Mouse (Mus musculus) megakaryocyte, embryonic 14.5 days (primary cell): ENCODE measurements around the gene Evc2. TPM values are rescaled to one million over a fixed set of nuclear protein-coding genes. Genes with fewer than 3 reads are reported as not detected.

Source experiments
- H3K27me3 ChIP-seq: replicated peaks from 2 replicates; pipeline ENCODE3; 2012; ENCODE audit warnings: inconsistent platforms
- H3K36me3 ChIP-seq: replicated peaks from 2 replicates; pipeline ENCODE3; 2012; ENCODE audit warnings: low read length, inconsistent platforms, mixed read lengths
- H3K4me1 ChIP-seq: 2 replicates; pipeline ENCODE4 v1.6.1; 2012; ENCODE audit warnings: inconsistent platforms
- H3K4me3 ChIP-seq: replicated peaks from 2 replicates; pipeline ENCODE3; 2012; ENCODE audit warnings: moderate library complexity, mild to moderate bottlenecking, inconsistent platforms
- H3K9me3 ChIP-seq: 2 replicates; pipeline ENCODE4 v1.6.1; 2012; ENCODE audit warnings: inconsistent platforms
- FLI1 ChIP-seq: IDR thresholded peaks from 2 replicates; pipeline ENCODE4 v1.6.1; 2012; ENCODE audit warnings: low read length, inconsistent platforms, mixed read lengths
- GATA1 ChIP-seq: IDR thresholded peaks from 3 replicates; pipeline ENCODE4 v1.6.1; 2012; ENCODE audit warnings: mixed read lengths, low read length, inconsistent platforms, borderline replicate concordance
- polyA plus RNA-seq: library from polyadenylated mRNA; stranded (reverse); fragments of >175 nt; gene quantifications from 2 replicates; pipeline ENCODE4 v1.2.3, GENCODE M21; 2012; ENCODE audit warnings: low replicate concordance; ENCODE audit not compliant: insufficient read depth

The Evc2 gene
- polyA plus RNA-seq, 1 experiment: 0.70 TPM

DNA sequence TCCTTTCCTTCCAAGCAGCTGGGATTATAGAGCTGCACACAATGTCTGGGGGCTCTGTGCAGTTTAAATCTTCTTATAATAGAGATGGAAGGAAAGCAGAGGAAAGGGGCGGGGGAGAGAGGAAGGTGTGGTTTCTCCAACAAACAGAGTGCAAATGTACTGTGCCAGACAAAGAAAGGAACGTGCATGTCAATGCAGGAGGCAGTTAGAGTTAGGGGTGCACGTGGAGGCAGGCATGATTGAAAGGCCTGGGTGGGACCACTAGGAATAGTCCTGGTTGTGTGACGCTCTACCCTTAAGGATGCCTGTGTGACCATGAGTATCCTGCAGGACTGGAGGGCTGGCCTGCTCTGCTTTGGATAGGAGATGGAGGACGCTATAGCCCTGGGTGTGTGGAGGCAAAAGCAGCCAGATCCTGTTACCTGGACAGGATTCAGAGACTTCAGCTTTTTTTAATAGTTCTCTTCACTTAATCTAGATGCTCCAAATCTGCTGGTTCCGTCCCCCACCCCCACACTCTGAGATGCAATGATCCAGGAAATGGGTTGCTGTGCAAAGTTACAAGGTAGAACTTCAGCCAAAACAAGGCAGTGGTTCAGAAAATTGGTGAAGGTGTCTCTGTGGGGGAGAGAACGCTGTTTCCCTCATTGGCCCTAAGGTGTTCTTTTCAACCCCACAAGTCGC, 7.7 kb upstream of the Evc2 start:
- peaks cover 5% of the 10 kb centered on the region for H3K27me3 ChIP-seq
- H3K36me3 ChIP-seq: no peaks in the 10 kb centered on the region
- H3K9me3 ChIP-seq: peaks cover 12% of the 10 kb centered on the region
- no peak overlapping the region for H3K4me3 ChIP-seq
- H3K4me1 ChIP-seq: no peaks in the 10 kb centered on the region
- TF ChIP-seq FLI1: no peak
- no peak for TF ChIP-seq GATA1

DNA sequence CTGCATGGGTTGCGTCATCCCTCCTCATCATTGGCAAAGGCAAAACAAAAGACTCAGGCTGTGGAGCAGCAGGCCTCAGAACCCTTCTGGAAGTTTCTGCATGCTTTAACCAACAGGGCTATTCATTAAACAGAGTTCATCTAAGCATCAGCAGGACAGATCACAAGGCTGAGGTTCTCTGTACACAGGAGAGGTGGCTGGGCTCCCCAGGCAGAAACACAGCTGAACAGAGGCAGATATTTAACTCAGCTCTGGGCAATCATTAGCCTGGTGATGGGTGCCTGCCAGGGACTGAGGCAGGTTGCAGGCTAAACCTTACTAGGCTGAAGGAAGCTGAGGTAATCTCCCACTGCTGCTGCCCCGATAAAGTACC, 7.2 kb upstream of the Evc2 start:
- TF ChIP-seq FLI1 (no peak), GATA1 (no peak)
- H3K36me3 ChIP-seq: no peaks in the 10 kb centered on the region
- H3K4me3 ChIP-seq: no peak overlapping the region
- peaks cover 11% of the 10 kb centered on the region for H3K27me3 ChIP-seq
- H3K4me1 ChIP-seq: no peaks in the 10 kb centered on the region
- H3K9me3 ChIP-seq: peaks cover 6% of the 10 kb centered on the region; the same call in 1 of the 2 replicates

DNA sequence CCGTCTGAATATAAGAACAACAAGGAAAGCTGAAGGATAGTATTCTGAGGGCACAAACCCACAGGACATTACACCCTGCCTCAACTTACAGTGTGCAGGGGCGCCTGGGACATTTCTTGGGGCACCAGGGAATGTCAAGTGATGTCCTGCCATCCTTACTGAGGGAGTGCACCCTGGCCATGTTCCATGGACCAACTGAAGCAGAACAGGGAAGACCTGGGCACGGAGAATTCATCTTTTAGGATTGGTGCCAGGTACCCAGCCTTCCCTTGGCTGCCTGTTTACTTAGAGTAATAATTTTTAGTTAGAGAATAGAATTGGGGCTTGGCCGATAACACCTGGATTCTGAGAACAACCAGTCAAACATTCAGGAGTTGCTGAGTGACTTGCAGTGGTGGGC, 6.2 kb upstream of the Evc2 start:
- peaks cover 19% of the 10 kb centered on the region for H3K27me3 ChIP-seq
- no peaks in the 10 kb centered on the region for H3K4me1 ChIP-seq
- no peak for TF ChIP-seq GATA1
- H3K36me3 ChIP-seq: no peaks in the 10 kb centered on the region
- H3K4me3 ChIP-seq: no peak overlapping the region
- H3K9me3 ChIP-seq: no peaks in the 10 kb centered on the region

- peaks cover 44% of the 10 kb centered on the region for H3K27me3 ChIP-seq
- TF ChIP-seq FLI1 (no peak), GATA1 (no peak)
- no peaks in the 10 kb centered on the region for H3K4me1 ChIP-seq
- H3K36me3 ChIP-seq: no peaks in the 10 kb centered on the region
- H3K4me3 ChIP-seq: no peak overlapping the region
- H3K9me3 ChIP-seq: no peaks in the 10 kb centered on the region
Measured at GRCm38 (mm10) chr5:37335061-37335460, 3.2 kb upstream of the Evc2 start.

DNA sequence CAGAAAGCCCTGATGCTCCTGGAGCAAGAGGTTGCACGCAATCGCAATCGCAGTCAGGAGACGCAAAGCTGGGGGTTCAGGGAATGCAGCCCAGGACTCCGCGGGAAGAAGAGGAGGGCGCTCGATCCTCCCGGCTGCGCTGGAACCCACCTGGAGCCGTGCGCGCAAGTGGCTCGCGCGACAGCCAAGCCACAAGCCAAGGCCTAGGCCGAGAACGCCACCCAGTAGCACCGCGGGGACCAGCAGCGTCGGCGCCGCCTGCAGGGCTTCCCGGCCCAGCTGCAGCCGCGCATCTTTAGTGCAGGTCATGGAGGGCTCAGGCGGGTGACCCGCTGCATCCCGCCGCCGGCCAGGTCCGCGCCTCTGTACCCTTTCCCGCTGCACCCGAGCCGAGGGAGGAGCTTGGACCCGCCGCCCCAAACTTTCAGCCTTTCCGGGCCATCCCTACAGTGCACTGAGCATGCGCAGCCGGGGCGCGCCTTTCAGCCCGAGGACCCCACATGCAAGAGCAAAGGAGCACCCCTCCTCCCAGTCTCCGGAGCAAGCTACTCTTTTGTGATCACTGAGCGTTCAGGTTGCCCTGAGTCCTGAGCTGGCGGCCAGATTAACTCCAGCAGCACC, 1.7 kb upstream of the Evc2 start, which contains the start of gene Evc:
Evc (minus strand) TSS at position 410 of the 621 bp plus-strand sequence.
- Histone ChIP-seq H3K9me3 (peaks cover 9% of the 10 kb centered on the region), H3K27me3 (peaks cover 46% of the 10 kb centered on the region), H3K36me3 (no peaks in the 10 kb centered on the region), H3K4me1 (no peaks in the 10 kb centered on the region), H3K4me3 (peak within 1 kb of the TSS; percentile 31)
- TF ChIP-seq FLI1: no peak

- Histone ChIP-seq H3K36me3 (no peaks in the 10 kb centered on the region), H3K4me1 (no peaks in the 10 kb centered on the region), H3K27me3 (peaks cover 46% of the 10 kb centered on the region), H3K9me3 (peaks cover 9% of the 10 kb centered on the region), H3K4me3 (no peak overlapping the region)
- no peak for TF ChIP-seq GATA1
- TF ChIP-seq FLI1: no peak
Measured at GRCm38 (mm10) chr5:37337696-37338095, 603 bp upstream of the Evc2 start.

DNA sequence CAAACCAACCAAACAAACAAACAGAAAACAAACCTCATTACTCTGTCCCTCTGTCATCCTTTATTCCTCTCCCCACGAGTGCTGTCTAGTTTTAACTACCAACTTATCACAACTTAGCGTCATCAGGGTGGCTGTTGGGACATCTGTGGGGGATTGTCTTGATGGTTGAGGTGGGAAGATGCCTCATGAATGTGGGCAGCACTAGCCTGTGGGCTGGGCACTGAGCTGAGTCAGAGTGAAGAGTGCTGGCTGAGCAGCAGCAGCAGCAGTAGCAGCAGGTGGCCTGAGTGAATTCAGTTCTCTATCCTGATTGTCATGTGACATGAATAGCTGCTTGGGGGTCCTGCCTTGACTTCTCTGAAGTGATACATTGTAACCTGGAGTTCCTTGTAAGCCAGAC, 5.7 kb downstream of the Evc2 start:
- TF ChIP-seq FLI1: no peak
- no peak for TF ChIP-seq GATA1
- Histone ChIP-seq H3K9me3 (peaks cover 13% of the 10 kb centered on the region), H3K4me1 (no peaks in the 10 kb centered on the region), H3K27me3 (peaks cover 9% of the 10 kb centered on the region), H3K4me3 (no peak overlapping the region), H3K36me3 (no peaks in the 10 kb centered on the region)

DNA sequence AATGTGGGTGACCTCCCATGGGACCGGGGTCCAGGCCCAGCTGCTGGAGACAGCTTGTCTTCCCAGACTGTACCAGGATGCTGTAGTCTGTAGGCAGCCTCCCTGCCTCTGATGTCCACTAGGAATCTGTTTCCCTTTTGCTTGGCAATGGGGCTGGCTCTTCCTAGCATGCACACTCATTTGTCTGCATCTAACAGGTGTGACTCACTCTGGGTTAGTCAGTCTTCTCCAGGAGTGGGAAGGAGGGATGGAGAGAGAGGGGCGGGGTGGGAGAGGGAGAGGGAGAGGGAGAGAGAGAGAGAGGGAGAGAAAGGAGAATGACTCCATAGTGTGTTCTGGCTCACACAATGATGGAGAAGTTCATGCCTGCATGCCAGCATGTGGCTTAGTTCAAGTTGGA, 13.5 kb downstream of the Evc2 start:
- H3K27me3 ChIP-seq: no peaks in the 10 kb centered on the region
- no peaks in the 10 kb centered on the region for H3K4me1 ChIP-seq
- TF ChIP-seq GATA1 (no peak), FLI1 (no peak)
- peaks cover 10% of the 10 kb centered on the region for H3K9me3 ChIP-seq
- H3K36me3 ChIP-seq: no peaks in the 10 kb centered on the region
- no peak overlapping the region for H3K4me3 ChIP-seq

DNA sequence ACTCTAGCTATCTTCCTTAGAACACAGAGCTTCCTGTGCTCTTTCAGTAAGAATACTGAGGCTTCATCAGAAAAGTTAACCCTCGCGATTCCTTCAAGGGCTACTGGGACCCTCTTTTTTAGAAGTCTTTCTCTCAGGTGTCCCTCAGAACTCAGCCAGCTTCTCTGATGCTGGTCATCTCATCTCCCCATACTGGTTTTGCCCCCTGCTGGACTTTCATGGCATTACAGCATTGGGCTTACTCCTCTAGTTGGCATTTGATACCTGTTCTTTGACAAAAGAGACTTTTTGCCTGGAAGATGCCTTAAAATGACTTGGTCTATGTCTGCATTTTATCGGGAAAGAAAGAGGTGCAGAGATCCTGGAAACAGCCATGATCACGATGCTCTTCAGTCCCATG, 16.1 kb downstream of the Evc2 start:
- H3K36me3 ChIP-seq: no peaks in the 10 kb centered on the region
- H3K27me3 ChIP-seq: no peaks in the 10 kb centered on the region
- no peak overlapping the region for H3K4me3 ChIP-seq
- TF ChIP-seq GATA1: no peak
- no peak for TF ChIP-seq FLI1
- H3K9me3 ChIP-seq: peaks cover 6% of the 10 kb centered on the region
- no peaks in the 10 kb centered on the region for H3K4me1 ChIP-seq

DNA sequence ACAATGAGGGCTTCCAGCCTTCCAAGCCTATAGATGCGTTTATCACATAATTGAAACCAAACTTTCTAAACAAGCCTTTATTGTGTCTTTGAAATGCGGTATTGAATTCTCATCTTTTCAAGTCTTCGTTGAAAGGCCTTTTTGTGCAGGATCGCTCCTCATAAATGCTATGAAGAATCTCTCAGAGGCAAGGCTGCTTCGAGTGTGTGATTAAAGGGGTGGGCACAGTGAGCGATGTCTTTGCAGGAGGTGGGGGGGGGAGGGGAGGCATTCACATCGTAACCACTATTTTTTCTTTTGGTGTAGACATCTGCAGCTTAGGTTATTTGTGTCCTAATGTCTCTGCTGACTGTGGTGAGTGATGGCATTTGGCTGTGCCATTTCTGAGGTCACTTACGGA, 17.7 kb downstream of the Evc2 start:
- H3K27me3 ChIP-seq: no peaks in the 10 kb centered on the region
- H3K9me3 ChIP-seq: peaks cover 4% of the 10 kb centered on the region
- no peak for TF ChIP-seq GATA1
- TF ChIP-seq FLI1: no peak
- H3K36me3 ChIP-seq: no peaks in the 10 kb centered on the region
- no peak overlapping the region for H3K4me3 ChIP-seq
- H3K4me1 ChIP-seq: no peaks in the 10 kb centered on the region
